Mouse (Mus musculus) CH12.LX (cell line): ENCODE results near the gene Carnmt1.

Experiments used
- CTCF ChIP-seq, 2 experiments: IDR thresholded peaks in 1 of 2; conservative IDR thresholded peaks in 1 of 2; 2 replicates each; pipeline ENCODE4 v1.5.1; 2011 to 2012; ENCODE audit warnings: low read depth in 2 of 2, low read length in 2 of 2, improper control_type of control experiment in 1 of 2, inconsistent platforms in 1 of 2, mild to moderate bottlenecking in 1 of 2, moderate library complexity in 1 of 2
- EP300 ChIP-seq: IDR thresholded peaks from 2 replicates; pipeline ENCODE4 v1.6.1; 2011; ENCODE audit warnings: low read length, improper control_type of control experiment
- JUN ChIP-seq: IDR thresholded peaks from 2 replicates; pipeline ENCODE4 v1.6.1; 2011; ENCODE audit warnings: low read depth, mild to moderate bottlenecking, low read length, improper control_type of control experiment, moderate library complexity; ENCODE audit not compliant: insufficient read depth
- MXI1 ChIP-seq: IDR thresholded peaks from 2 replicates; pipeline ENCODE4 v1.6.1; 2011; ENCODE audit warnings: mild to moderate bottlenecking, low read depth, low read length, improper control_type of control experiment
- SIN3A ChIP-seq: IDR thresholded peaks from 2 replicates; pipeline ENCODE4 v1.6.1; 2012; ENCODE audit warnings: low read length, improper control_type of control experiment, inconsistent platforms
- TCF12 ChIP-seq: IDR thresholded peaks from 2 replicates; pipeline ENCODE4 v1.6.1; 2014; ENCODE audit warnings: low read depth, mild to moderate bottlenecking, inconsistent platforms, low read length, improper control_type of control experiment
- UBTF ChIP-seq: IDR thresholded peaks from 2 replicates; pipeline ENCODE4 v1.6.1; 2012; ENCODE audit warnings: low read depth, mild to moderate bottlenecking, inconsistent platforms, low read length, improper control_type of control experiment, moderate library complexity
- ZKSCAN1 ChIP-seq: IDR thresholded peaks from 2 replicates; pipeline ENCODE4 v1.6.1; 2012; ENCODE audit warnings: low read depth, inconsistent platforms, low read length, improper control_type of control experiment, borderline replicate concordance
- ZNF384 ChIP-seq: IDR thresholded peaks from 2 replicates; pipeline ENCODE4 v1.6.1; 2012; ENCODE audit warnings: low read depth, low read length, improper control_type of control experiment, inconsistent platforms

- TF ChIP-seq SIN3A (peak; percentile 81), CTCF (conservative IDR thresholded peaks at IDR 0.05 in 1 of 2, IDR thresholded peaks at IDR 0.05 in 1 of 2; ENCODE audit: low read depth in 2 of 2, low read length in 2 of 2) (no peak), ZNF384 (no peak), EP300 (peak; percentile 93), MXI1 (peak; percentile 78), UBTF (no peak), JUN (peak; percentile 55), TCF12 (peak; percentile 83), ZKSCAN1 (no peak)
Observed at GRCm38 (mm10) chr19:18638949-18639348, 31.6 kb upstream of the Carnmt1 start.
